Mouse (Mus musculus) bone marrow macrophage, adult 2 months (primary cell): ENCODE measurements around the gene Olfr201.

ENCODE experiments used
- CTCF ChIP-seq: IDR thresholded peaks from 2 replicates; pipeline ENCODE4 v1.5.1; 2012; ENCODE audit warnings: low read depth, mild to moderate bottlenecking, low read length, moderate library complexity
- POLR2A ChIP-seq: IDR thresholded peaks from 2 replicates; pipeline ENCODE4 v1.6.1; 2012; ENCODE audit warnings: mild to moderate bottlenecking, low read depth, low read length, borderline replicate concordance

DNA sequence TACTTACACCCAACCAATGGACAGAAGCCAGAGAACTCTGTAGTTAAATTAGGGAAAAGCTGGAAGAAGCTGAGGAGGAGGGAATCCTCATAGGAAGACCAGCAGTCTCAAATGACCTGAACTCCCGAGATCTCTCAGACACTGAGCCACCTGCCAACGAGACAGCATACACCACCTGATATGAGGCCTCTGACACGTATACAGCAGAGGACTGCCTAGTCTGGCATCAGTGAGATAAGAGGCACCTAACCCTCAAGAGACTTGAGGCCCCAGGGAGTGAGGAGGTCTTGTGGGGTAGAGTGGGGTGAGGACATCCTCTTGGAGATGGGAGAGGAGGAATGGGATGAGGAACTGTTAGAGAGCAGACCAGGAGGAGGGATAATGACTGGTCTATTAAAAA is 8.1 kb upstream of the Olfr201 start:
- TF ChIP-seq POLR2A = no peak
- no peak for TF ChIP-seq CTCF
